Mouse (Mus musculus) G1E (cell line): Measurements from ENCODE around the gene Gm20708.

Experiments used
- CTCF ChIP-seq: IDR thresholded peaks from 2 replicates; pipeline ENCODE4 v1.5.1; 2012; ENCODE audit warnings: low read depth, low read length, inconsistent platforms, mixed read lengths
- GATA1 ChIP-seq: IDR thresholded peaks from 2 replicates; pipeline ENCODE4 v1.6.1; 2012; ENCODE audit warnings: borderline replicate concordance, low read length, inconsistent platforms, mixed read lengths
- GATA2 ChIP-seq: IDR thresholded peaks from 2 replicates; pipeline ENCODE4 v1.6.1; 2012; ENCODE audit warnings: low read depth, low read length, inconsistent platforms, borderline replicate concordance
- POLR2AphosphoS5 ChIP-seq: IDR thresholded peaks from 2 replicates; pipeline ENCODE4 v1.6.1; 2012; ENCODE audit warnings: low read depth, low read length, inconsistent platforms; ENCODE audit not compliant: insufficient replicate concordance
- TAL1 ChIP-seq: conservative IDR thresholded peaks from 2 replicates; pipeline ENCODE4 v1.6.1; 2012; ENCODE audit warnings: low read depth, low read length, inconsistent platforms, mixed read lengths

DNA sequence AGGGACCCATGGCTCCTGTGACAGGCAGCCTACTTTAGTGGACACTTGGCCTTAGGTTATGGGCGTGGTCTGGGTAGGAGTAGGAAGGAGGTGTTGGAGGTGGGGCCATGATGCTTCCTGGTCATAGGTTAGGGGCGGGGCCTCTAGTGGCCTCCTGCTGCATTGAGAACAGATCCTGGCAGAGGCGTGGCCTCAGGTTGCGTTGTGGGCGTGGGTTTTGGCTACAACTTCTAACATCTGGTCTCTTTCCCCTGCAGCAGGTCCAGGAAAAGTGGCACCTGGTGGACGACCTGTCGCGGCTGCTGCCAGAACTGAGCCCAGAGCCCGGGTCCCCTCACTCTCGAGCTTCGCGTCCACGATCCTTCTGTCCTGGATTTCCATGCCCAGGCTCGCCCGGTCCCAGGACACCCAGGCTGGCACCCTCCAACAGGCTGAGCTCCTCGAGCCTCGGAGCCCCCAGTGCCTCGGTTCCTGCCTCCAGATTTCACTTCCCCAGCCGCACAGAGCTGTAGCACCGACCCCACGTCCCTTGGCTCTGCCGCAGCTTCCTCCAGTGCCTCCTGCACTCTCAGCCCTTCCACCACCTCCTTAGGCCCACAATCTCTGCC, 17.1 kb upstream of the Gm20708 start:
- TF ChIP-seq GATA1 (no peak), CTCF (no peak), GATA2 (no peak), TAL1 (no peak), POLR2AphosphoS5 (no peak)
